Mouse (Mus musculus) spleen, adult 2 months (tissue): Measurements from ENCODE around the gene Stard3. TPM values are rescaled to one million over a fixed set of nuclear protein-coding genes. Genes with fewer than 3 reads are reported as not detected.

Source experiments
- DNase-seq, 2 experiments: peaks; one replicate each; pipeline versions ENCODE4 v3.0.0 to v3.0.0-alpha.2; 2012 to 2021; ENCODE audit warnings: low spot score in 2 of 2, low read depth in 1 of 2
- H3K27ac ChIP-seq: fragments of 200-500 bp; 2 replicates; pipeline ENCODE4 v1.5.1; 2012; ENCODE audit warnings: low read length, inconsistent platforms; ENCODE audit not compliant: insufficient read depth
- H3K27me3 ChIP-seq: fragments of 200-500 bp; 2 replicates; pipeline ENCODE4 v1.6.1; 2012; ENCODE audit warnings: mild to moderate bottlenecking, moderate library complexity, low read length, inconsistent platforms; ENCODE audit not compliant: control insufficient read depth, insufficient read depth
- H3K36me3 ChIP-seq: fragments of 200-500 bp; 2 replicates; pipeline ENCODE4 v1.6.1; 2012; ENCODE audit warnings: mild to moderate bottlenecking, low read length, inconsistent platforms; ENCODE audit not compliant: control insufficient read depth, insufficient read depth
- H3K4me1 ChIP-seq: fragments of 200-500 bp; 2 replicates; pipeline ENCODE4 v1.6.1; 2011; ENCODE audit warnings: inconsistent platforms; ENCODE audit not compliant: control insufficient read depth, insufficient read depth, insufficient read length
- H3K4me3 ChIP-seq: fragments of 200-500 bp; 2 replicates; pipeline ENCODE4 v1.5.1; 2011; ENCODE audit warnings: mild to moderate bottlenecking, inconsistent platforms; ENCODE audit not compliant: insufficient read depth, insufficient read length; ENCODE audit errors: extremely low read depth
- CTCF ChIP-seq: fragments of 200-500 bp; IDR thresholded peaks from 2 replicates; pipeline ENCODE4 v1.5.1; 2011; ENCODE audit warnings: mild to moderate bottlenecking, inconsistent platforms; ENCODE audit not compliant: insufficient read depth, insufficient read length, insufficient replicate concordance; ENCODE audit errors: extremely low read depth
- POLR2A ChIP-seq: fragments of 200-500 bp; IDR thresholded peaks from 2 replicates; pipeline ENCODE4 v1.6.1; 2011; ENCODE audit warnings: low read depth, low read length, inconsistent platforms
- WGBS: fragments of 180-500 bp; shearing (Covaris S2); methylation state at CpG from one replicate; pipeline ENCODE4 v1.1.7; 2018; 5-methylcytosine and 5-hydroxymethylcytosine counted together
- polyA plus RNA-seq: library from polyadenylated mRNA; depleted of rRNA; stranded (reverse); fragments of >200 nt; gene quantifications from 2 replicates; pipeline ENCODE4 v1.2.3, GENCODE M21; 2012

Stard3 gene
- polyA plus RNA-seq, 1 experiment: 70.7 TPM

GRCm38 (mm10) chr11:98383261-98384030 is 25.3 kb downstream of the Stard3 start, which contains the start of gene Tcap:
Gene Tcap, plus strand, starts transcription at chr11:98383811.
- no peak for DNase-seq
- TF ChIP-seq CTCF (no peak), POLR2A (no peak)
- Histone ChIP-seq H3K36me3 (peaks cover 19% of the 10 kb centered on the region), H3K27ac (no peak within 1 kb of the TSS), H3K4me3 (no peak within 1 kb of the TSS), H3K4me1 (no peaks in the 10 kb centered on the region), H3K27me3 (no peaks in the 10 kb centered on the region)
- WGBS: 75% methylated on average over 14 of the region's 14 CpGs

- Histone ChIP-seq H3K4me1 (no peaks in the 10 kb centered on the region), H3K27ac (no peak overlapping the region), H3K27me3 (no peaks in the 10 kb centered on the region), H3K4me3 (no peak overlapping the region), H3K36me3 (peaks cover 12% of the 10 kb centered on the region)
- DNase-seq: no peak
- TF ChIP-seq CTCF (no peak), POLR2A (no peak)
- WGBS: 86% methylated on average over 20 of the region's 20 CpGs
Observed at GRCm38 (mm10) chr11:98384216-98384615, 26.0 kb downstream of the Stard3 start.

- TF ChIP-seq CTCF: no peak
- H3K4me1 ChIP-seq: no peaks in the 10 kb centered on the region
- peaks cover 4% of the 10 kb centered on the region; the same call in 1 of the 2 replicates for H3K36me3 ChIP-seq
- no peak overlapping the region for H3K27ac ChIP-seq
- H3K4me3 ChIP-seq: no peak overlapping the region
- WGBS: 80% methylated on average over 8 of the region's 8 CpGs
- no peaks in the 10 kb centered on the region for H3K27me3 ChIP-seq
- no peak for DNase-seq
Observed at GRCm38 (mm10) chr11:98384721-98385637, 26.8 kb downstream of the Stard3 start.

GRCm38 (mm10) chr11:98385638-98386585 is 27.7 kb downstream of the Stard3 start, which contains the start of gene Pnmt:
Gene Pnmt, plus strand, starts transcription at chr11:98386450.
- 66% methylated on average over 25 of the region's 25 CpGs for WGBS
- no peaks in the 10 kb centered on the region for H3K27me3 ChIP-seq
- no peak within 1 kb of the TSS for H3K4me3 ChIP-seq

GRCm38 (mm10) chr11:98386596-98386995 is 28.4 kb downstream of the Stard3 start:
- no peak for DNase-seq
- Histone ChIP-seq H3K27me3 (no peaks in the 10 kb centered on the region), H3K27ac (no peak overlapping the region), H3K4me3 (no peak overlapping the region), H3K36me3 (no peaks in the 10 kb centered on the region), H3K4me1 (no peaks in the 10 kb centered on the region)
- TF ChIP-seq CTCF: no peak
- no peak for TF ChIP-seq POLR2A
- 23% methylated on average over 24 of the region's 24 CpGs for WGBS

More at GRCm38 (mm10) chr11:98385638-98386585, 27.7 kb downstream of the Stard3 start, which contains the start of gene Pnmt:
- TF ChIP-seq POLR2A (no peak), CTCF (no peak)
- H3K27ac ChIP-seq: no peak within 1 kb of the TSS
- no peaks in the 10 kb centered on the region for H3K36me3 ChIP-seq
- no peaks in the 10 kb centered on the region for H3K4me1 ChIP-seq
- DNase-seq: no peak

- TF ChIP-seq POLR2A: no peak
- no peak for TF ChIP-seq CTCF
- WGBS: 75% methylated on average over 14 of the region's 14 CpGs
- Histone ChIP-seq H3K27me3 (no peaks in the 10 kb centered on the region), H3K4me1 (no peaks in the 10 kb centered on the region), H3K27ac (no peak overlapping the region), H3K4me3 (no peak overlapping the region), H3K36me3 (no peaks in the 10 kb centered on the region)
- no peak for DNase-seq
Observed at GRCm38 (mm10) chr11:98387056-98387577, 28.9 kb downstream of the Stard3 start.
